Mouse (Mus musculus): ENCODE measurements at regions not wholly inside any gene's neighbourhood (a gene's known extent, or its start where the extent isn't known, plus 50 kb on each side); places are given as distances from the start of the nearest gene placed in this dataset.
"Not testable (repeated sequence)": the region's sequence is repeated elsewhere in the genome, so short reads cannot be mapped to it uniquely, and the experiment has no call there.

DNA sequence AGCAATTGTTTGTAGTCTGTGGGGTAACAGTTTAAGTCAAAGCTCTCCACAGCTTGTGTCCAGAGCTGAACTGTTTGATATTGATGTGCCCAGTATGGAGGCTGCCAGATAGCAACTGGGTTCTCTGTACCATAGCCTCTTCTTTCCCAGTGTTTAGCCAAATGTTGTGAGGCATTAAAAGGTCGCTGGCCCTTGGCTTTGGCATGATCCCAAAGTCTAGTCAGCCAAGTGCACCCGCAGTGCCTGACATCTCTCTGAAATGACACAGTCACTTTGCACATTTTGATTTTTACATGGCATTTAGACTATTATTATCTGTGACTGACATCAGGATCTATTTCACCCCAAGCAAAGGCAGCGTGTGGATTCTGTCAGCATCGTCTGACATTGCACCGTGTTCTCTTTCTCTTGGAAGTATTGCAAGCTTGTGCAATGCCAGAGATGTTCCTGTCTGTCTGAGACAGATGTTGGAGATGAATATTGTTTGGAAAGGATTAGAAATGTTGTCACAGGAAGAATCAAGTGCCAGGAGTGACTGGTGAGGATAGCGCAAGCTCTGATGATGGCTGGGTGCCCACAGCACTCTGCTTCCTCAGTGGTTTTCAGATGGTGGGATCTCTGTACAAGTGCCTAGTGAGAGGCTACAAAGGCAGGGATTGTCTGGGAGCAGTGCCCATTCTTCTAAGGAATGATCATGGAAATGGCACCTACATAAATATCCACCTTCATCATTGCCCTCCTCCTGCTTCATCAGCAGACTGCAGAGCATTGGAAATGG lies 289.3 kb upstream of the Shh start:
- no peak for DNase-seq

DNA sequence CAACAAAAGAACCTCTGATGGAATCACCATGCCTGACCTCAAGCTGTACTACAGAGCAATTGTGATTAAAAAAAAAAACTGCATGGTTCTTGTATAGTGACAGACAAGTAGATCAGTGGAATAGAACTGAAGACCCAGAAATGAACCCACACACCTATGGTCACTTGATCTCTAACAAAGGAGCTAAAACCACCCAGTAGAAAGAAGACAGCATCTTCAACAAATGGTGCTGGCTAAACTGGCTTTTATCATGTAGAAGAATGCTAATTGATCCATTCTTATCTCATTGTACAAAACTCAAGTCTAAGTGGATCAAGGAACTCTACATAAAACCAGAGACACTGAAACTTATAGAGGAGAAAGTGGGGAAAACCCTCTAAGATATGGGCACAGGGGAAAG lies 284.8 kb upstream of the Shh start:
- not testable (repeated sequence) for DNase-seq

DNA sequence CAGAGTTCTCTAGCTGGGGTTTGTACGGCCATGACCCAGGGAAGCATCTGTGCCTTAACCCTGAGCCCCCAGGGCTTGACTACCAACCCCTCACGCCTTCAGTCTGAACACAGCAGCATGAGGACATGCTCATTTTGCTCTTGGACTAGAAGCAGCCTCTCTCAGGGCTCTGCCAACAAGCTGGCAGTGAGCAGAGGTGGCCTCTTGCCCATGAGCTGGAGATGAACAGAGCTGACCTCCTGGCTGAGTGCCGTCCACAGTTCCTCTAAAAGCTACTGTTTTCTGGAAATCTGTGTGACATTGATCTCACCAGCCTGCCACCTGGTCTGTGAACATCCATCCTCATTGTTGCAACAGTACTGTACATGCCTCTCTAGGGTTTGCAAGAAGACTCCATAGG lies 267.7 kb upstream of the Shh start:
- no peak for DNase-seq

DNA sequence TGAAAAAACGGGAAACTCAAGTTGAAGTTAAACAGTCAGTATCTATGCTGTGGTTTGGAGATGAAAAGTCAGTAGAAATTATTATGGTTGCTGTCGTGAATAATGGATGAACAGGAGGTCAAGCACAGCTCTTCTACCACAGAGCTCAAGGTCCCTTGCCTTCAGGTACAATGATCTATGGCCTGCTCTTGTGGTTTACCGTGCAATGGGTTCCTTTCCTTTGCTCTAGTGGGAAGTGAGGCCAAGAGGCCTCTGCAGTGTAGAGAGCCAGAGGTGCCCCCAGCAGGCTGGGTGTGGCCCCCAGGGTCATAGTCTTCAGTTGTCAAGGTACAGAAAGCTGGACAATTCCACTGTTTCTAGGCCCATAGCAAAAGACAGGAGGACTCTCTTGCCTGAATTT lies 255.0 kb upstream of the Shh start:
- peak; percentile 18 for DNase-seq

DNA sequence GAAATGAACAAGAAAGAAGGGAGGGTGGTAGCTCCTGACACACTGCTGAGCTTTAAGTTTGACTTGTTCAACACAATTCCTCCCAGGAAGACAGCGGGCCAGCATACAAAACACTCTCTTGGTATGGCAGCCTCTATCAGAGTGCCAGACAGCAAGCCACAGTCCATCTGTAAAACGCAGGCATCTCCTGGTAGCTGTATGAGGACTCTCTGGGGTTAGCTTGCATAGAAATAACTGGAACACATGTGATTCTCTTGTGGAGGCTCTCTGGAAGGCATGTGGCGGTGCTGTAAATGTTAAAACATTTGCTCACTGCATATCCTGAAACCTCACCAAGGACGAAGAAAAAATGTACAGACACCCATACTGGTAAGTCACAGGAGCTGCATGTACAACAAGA lies 247.9 kb upstream of the Shh start:
- no peak for DNase-seq

DNA sequence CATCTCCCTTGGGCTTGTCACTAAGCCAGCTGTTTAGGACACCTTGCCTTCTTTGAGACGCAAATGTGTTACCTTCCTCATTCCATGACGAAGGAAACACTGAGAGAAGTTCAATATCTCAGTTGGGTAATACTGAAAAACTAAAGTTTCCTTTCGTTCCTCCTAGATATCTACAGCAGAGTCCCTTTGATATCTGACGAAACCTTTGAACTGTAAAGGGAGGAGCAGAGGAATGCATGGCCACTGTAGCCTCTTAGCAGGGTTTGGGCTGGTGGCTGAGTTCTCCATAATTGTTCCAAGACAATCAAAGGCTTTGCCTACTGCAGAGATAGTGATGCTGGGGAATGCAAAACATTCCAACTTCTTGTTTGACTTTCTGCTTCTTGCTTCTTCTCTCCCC lies 243.5 kb upstream of the Shh start:
- no peak for DNase-seq

DNA sequence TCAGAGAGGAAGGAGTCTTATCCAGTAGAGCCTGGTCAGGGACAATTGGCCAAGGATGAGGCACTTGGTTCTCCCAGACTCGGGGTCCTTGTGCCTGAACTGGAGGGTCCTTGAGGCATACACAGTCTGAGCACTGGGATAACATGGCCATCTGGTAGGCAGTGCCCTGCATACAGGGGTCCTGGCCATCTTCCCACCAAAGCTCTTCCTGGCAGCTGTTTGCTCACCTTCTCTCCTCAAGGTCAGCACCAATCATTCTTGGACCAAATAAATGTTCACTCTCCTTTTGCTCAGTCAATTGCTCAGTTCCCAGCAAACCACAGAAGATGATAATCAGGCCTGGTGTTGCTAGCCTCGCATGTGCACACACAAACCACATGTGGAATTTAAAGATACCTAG lies 242.6 kb upstream of the Shh start:
- no peak for DNase-seq

DNA sequence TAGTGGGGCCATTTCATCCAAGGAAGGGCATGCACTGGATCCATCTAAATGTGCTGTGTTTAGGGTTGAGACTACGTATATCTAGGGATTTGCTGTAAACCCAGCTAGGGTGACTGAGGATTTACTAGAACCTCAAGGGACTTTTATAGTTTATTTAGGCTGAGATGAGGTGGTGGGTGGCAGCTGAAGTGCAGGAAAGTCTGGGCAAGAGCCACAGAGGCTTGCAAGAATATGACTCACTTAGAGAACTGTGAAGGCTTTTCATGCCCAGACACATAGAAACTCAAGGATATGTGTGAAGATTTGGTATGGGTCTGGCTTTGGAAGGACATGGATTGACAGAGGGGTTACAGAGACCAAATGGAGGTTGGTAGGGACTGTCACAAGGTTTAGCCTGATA lies 237.3 kb upstream of the Shh start:
- DNase-seq = no peak

DNA sequence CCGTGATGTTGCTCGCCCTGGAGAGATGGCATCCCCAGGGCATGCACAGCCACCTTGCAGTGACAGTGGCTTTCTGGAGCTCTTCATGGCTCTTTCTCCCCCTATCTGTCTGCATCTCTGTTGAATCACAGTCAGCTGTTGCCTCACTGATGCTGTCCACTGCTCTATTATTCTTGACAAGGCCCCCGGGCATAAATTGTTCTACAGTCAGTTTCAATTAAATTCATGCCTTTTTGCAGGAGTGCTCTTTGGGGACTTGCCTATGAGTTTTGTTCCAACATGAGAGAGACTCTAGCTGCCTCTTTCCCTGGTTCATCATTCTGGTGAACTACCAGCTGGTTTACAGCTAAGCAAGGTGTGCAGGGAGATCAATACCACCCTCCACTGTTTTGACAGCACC lies 229.9 kb upstream of the Shh start:
- no peak for DNase-seq

DNA sequence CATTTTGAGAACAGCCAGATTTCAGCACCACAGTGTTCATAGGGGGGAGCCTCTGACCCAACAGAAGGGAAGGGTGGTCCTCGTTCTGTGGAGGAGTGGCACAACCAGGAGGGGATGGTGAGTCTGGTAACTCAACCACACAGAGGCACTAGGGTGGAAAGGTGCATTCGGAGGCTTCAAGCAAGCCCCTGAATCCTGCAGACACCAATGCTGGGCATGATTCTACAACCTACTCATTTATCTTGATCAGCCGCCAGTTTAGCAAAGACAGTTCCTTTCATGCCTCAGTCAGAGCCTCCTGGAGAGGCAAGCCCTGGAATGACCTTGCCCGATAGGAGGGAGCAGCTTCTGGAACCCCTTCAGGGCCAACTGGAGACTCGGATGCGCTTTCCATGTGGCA lies 223.1 kb upstream of the Shh start:
- peak; percentile 28 for DNase-seq

DNA sequence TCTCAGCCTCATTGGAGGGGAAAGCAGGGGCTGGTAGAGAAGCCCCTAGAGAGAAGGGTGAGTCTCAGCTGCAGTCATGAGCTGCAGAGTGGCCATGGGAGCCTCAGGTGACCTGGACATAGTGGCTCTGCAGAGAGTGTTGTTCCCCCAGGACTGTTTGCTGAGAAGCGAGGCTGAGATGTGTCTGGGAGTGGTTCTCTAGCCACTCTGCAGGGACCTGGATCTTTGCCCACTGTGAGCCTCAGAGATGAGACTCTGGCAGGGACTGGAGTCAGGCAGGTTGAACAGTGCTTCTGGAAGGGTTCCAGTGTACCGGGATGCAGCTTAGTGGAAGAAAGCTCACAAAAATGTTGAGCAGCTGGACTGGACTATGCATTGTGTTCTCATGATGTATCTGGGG lies 222.6 kb upstream of the Shh start:
- DNase-seq = no peak

DNA sequence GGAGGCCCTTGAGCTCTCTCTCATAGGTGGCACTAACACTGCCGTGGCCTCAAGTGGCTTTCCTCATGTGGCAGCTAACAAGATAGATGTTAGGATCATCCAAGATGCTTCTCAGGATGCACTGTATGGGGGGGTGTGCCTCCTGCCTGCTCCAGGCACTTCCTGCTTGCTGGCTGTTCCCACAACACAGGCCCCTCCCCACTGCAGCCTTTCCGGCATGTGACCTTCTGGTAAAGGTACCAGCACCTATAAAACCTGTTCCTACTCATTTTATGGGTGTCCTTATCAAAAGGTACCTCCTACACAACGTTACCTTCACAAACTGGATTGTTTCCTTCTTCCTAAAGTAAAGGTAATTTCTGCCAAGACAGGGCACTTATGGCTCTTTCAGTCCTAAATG lies 222.1 kb upstream of the Shh start:
- no peak for DNase-seq

DNA sequence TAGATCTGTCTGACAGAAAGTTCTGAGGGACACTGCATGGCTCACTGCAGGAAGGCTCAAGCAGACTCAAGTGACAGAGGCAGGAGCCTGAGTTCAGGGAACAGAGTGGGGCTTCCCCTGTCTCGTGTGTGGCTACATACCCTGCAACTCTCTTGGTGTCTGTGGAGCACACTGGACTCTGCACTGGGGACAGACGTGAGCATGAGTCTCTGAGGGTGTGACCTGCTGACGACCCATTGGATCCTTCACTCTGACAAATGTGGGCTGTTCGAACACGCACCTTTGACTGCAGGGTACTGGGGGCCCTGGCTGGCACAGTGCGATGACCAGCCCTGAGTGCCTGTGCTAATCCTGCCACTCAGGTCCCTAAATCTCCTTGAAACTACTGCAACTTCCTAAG lies 215.8 kb upstream of the Shh start:
- no peak for DNase-seq

DNA sequence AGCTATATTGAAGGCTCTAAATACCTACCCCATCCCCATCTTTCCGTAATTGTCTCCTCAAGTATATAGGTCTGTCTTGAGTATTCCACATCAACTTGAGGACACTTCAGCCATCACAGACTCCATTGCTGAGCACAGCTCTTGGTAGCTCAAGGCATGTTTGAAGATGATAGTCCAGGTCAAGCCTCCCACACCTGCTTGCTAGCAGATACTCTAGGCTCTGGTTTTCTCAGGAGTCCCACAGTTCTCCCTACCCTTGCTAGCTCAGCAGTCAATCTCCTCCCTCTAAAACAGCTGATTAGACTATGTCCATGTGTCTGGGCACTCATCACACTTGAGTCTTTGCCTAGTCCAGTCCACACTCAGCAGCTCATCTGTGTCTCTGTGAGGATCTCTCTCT lies 213.3 kb upstream of the Shh start:
- DNase-seq = no peak

DNA sequence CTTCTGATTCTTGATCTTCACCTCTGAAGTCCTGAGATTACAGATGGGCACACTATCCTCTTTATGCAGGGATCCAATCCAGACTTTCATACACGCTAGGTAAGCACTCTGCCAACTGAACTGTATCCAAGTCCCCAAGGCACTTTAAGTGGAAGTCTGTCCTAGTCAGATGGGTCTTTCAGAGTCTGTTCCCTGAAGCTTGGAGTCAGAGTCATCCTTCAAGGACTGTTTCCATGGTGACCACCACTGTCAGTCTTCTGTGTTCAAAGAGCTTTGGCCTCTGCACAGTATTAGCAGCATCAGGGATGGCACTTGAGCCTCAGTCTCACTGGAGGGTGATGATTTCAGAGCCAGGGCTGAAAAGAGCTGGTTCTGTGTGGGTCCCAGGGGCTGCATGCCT lies 212.7 kb upstream of the Shh start:
- peak; percentile 39 for DNase-seq

DNA sequence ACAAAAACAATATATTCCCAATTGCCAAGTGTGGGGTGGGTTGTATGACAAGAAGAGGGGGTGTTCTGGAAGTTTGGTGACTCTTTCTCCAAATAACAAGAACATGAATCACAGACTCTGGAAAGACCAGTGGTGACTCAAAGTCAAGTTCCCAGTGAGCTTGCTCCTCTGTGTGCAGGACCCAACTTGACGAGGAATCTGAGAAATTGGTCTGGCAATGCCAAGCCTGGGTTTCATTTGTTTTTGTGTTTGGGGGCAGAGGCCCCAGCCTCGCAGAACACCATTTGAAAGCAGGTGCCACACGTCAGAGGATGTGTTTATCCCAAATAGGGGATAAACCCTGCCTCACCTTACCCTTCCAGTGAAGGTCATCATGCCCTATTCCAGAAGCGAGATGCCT lies 163.1 kb upstream of the Shh start:
- DNase-seq = no peak

DNA sequence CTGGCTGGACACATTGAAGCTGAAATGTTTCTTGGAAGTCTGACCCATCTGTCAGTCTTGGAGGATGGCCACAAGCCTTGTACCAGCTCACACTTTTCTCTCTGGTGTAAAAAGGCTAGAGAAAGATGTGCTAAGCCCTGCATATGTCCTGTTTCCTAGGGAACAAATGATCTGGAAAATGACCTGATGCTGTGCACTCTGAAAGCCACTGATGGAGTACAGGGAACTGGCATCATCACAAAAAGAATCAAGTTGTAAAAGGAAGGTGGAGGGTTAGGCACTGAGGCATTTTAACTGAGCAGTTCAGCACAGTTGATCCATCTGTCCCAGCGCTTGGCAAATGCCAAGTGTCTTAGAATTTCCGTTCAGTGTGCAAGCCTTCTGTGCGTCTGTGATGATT lies 144.8 kb upstream of the Shh start:
- DNase-seq = no peak

DNA sequence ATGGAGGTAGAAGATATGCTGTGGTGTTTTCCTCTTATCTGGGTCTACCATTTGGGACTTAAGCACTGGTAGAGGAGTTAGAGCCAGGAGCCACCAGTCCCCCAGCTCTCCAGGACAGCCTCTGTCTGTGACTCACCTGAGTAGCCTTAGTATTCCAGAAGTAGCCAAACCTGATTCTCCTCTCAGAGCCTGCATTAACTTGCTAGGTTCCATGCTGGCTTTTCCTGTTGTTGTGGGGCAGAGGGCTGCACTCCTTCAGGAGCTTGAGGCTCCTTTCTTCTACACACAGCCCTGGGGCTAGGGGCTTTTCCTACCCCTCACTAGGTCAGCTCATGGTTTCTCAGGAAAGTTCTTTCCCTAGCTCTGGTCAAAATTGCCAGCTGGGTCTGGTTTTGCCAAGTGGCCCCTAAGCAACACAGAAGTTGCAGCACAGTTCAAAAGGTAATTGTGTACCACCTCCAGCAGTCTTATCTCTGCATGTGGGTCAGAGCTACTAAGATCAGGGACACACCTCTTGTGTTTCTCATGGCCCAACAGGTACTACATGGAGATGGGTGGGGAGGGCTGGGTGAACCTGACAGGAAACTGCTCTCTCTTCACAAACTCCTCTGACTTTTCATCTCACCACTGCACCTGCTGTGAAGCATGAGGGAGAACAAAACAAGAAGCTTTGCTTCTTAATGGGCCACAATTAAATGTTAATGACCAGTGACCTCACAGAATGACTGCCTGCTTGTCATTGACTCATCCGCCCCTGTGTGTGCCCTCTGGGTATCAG lies 129.7 kb upstream of the Shh start:
- no peak for DNase-seq

DNA sequence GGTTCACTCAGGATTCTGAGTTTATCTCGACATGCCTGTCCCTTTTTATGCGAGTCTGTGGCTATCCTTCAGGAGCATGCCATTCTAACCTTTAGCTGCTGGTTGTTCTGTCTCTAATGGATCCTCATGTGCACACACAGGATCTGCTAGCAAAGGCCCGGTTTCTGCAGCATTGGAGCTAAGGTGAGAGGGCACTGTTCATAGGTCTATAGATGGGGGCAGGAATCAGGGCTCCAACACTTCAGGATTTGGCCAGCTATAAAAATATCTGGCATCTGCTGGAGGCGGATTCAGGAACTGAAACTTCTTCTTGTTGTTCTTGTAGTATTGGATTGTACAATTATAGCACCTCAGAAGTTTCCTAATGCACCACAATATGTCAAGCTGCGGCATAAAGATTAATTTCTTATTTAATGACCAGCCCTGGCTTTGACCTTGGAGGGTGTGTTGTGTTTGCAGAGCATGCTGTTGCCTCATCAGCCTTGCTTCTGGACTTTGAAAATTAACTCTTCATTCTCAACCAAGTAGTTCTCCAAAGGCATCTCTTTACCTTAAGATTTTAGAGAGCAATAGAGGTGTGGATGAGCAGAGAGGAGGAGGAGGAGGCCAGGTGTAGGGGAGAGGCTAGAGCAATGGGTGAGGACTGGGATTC lies 104.4 kb upstream of the Shh start:
- DNase-seq = peak; percentile 24

DNA sequence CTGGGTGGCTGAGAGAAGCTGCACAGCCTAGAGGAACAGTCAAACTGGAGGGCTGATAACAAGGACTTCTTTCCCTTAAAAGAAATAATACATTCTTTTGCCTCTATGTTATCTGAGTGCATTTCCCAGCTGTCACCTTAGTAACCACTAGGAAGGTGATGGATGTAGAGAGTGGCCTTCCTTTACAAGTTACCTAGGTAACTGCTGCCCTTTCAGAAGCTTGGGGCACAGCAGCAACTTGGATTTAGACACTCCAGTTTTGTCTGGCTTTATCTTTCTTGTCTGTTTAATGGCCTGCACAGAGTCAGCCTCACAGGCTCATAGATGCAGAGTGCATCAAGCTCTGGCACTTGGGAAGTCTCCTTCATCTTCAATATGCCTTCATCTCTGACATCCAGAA lies 101.4 kb upstream of the Shh start:
- DNase-seq = peak; percentile 31

DNA sequence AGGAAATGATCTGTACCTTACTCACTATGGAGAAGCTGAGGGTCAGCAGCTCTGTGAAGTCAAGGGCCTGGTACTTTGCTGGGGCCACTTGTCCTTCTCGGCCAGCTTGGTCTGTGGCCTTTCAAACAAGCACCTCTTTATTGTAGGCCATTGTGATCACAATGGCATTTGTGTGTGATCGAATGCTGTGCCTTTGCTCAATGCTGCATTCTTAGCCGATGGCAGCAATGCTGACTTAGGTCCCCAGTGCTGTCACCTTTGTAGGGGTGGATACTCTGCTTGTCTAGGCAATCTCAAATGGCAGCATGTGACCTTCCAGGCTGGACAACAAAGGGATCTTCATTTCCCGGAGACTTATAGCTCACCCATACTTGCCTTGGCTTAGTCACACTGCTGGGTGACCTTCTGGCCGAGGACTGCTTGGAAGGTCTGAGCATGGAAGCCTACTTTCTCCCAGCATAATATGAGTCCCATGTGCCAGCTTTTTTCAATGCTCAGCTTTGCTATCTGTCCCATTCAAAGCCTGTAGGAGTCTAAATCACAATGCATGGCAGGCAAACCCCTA lies 100.4 kb upstream of the Shh start:
- DNase-seq = peak; percentile 67

DNA sequence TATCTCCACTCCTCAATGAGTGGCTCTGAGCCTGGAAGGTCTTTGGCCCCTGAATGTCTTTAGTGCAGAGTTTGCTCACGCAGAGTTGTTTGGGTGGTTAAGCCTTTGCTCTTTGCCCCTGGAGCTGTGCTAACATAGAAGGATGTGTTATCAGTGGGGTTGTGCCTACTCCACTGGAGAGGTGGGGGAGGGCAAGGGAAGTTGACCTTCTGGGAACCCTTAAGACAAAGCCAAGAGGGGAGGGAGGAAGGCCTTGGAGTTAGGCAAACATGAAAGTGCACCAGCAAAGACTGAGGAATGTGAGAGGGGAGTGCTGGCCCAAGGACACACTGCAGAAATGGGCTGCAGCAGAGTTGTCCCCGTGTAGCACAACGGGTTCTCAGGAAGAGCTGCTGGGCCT lies 96.3 kb upstream of the Shh start:
- peak; percentile 50 for DNase-seq

DNA sequence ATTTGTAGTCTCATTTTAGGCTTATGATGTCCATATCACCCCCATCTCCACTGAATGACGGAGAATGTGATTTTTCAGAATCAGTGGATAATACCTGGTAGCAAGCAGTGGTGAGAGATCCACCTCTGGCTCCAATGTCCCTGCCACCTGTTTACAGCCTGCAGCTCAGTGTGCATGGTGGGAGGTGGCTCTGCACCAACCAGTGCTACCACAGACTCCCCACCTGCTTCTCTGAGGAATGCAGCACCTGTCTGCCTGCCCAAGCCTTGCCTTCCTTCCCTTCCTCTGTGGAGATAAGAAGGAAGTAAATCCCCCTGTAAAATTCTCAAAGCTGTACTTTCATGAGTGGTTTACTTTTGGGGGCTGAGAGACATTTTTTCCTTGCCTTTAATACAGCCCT lies 95.9 kb upstream of the Shh start:
- DNase-seq = no peak

DNA sequence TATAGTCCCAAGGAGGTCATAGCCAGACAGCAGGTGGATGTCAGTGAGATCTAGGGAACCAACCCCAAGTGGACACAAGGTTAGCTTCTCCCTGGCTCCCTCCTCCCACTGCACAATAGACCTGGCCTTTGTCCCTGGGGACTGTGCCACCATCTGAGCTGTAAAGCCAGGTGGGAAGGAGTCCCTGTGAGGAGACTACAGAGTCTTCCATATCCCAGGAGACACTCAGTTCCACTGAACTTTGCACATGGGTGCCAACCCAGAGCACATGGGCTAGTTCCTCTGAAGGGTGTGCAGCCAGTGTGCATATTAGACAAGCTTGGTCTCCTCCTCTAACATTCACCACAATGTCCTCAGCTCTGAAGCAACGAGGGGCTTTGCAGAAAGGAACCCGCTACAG lies 86.5 kb upstream of the Shh start:
- no peak for DNase-seq
